Mouse (Mus musculus) mouse embryonic stem cell (cell line): Measurements from ENCODE around the gene Mfsd2a.

Experiments used
- in situ Hi-C, 2 experiments: fragments of 300-500 bp; cut with MboI; formaldehyde crosslinking; loops; 1 replicate in 1 of 2; 3 replicates in 1 of 2; pipeline ENCODE4 v1.14.3; 2019 to 2020; ENCODE audit warnings: low sequenced_read_pairs in 2 of 2, low pct_unique_long_range_greater_than_20kb in 1 of 2, mixed read lengths in 1 of 2; ENCODE audit not compliant: unreplicated experiment in 1 of 2

The Mfsd2a gene

GRCm38 (mm10) chr4:122949096-122949495, 11.9 kb downstream of the Mfsd2a start:
- in situ Hi-C loops = no loop called here

DNA sequence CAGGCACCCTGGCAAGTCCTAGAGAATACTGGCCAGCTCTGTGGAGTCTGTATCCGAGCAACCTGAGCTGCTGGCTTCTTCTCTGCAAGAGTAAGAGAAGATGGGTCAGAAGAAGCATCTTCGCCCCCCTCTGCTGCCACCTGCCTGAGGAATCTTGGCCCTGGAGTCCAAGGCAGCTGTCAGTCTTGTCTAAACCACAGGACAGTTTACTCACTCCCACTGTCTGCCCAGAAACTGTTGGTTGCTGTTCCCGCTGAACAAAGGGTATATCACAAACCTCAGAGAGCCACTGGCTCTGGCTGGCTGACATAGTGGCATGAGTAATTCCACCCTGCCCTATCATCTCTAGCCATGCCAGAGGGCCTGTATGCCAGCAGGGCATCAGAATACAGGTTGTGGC, 13.8 kb downstream of the Mfsd2a start:
- in situ Hi-C loops = no loop called here

GRCm38 (mm10) chr4:122944408-122944807, 16.6 kb downstream of the Mfsd2a start:
- in situ Hi-C loops = no loop called here

GRCm38 (mm10) chr4:122939048-122939796, 21.8 kb downstream of the Mfsd2a start:
- in situ Hi-C loops = no loop called here

DNA sequence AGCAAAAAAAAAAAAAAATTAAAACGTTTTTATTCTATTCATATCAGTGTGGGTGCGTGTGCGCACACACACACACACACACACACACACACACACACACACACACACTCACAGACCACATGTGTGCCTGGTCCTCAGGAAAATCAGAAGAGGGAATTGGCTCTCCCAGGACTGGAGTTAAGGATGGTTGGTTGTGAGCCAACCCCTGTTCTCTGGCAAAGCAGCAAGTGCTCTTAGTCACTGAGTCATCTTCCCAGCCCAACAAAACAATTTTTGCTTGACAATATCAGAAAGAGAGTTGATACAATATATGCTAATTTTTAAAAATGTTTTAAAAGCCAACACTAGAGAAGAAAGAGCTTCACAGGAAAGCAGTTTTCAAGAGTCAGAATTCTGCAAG, 23.5 kb downstream of the Mfsd2a start:
- in situ Hi-C loops = no loop called here

GRCm38 (mm10) chr4:122935466-122936099, 25.4 kb downstream of the Mfsd2a start:
- in situ Hi-C loops = no loop called here

DNA sequence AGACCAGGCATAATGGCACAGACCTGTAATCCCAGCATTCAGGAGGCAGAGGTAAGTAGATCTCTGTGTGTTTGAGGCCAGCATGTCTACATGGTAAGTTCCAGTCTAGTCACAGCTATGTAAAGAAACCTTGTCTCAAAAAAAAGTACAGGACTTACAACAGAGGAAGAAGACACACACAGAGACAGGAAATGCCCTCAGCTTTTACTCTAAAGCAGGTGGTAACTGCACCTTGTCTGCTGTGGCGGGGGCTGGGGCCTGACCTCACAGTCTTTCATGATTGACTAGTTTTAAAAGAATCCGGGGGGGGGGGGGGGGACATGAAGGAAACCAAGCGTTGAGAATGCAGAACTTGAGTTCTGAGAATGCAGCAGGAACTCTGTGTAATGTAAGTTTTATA, 27.1 kb downstream of the Mfsd2a start:
- in situ Hi-C loops = no loop called here

GRCm38 (mm10) chr4:122933051-122933591, 27.9 kb downstream of the Mfsd2a start:
- in situ Hi-C loops = no loop called here

DNA sequence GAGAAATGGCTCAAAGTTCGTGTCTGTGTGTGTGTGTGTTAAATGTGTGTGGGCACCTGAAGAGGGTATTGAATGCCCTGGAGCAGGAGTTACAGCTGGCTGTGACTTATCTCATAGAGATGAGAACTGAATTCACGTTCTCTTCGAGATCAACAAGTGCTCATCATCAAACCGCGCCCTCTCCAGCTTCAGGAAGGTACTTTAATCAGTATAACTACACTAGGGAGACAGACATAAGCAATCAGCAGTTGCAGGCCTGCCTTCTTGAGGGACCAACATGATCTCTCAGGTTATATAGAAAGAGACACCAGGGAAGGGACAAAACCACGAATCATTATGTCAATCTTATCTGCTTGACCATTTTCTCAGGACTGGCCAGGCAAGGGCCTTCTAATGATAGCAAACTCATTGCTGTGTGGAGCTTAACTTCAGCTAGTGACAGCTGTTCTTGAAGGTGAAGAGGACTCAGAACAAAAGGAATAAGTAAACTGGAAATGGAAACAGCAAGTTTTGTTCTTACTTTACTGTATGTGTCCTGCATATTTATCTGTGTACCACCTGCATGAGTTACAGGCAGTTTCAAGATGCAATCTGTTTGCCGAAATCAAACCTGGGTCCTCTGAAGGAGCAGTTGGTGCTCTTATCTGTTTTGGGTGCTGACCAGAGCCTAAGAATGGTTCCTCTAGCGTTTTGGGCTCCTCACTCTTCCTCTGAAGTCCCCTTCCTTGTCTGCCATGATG, 28.6 kb downstream of the Mfsd2a start:
- in situ Hi-C loops = no loop called here

GRCm38 (mm10) chr4:122930939-122931590, 29.9 kb downstream of the Mfsd2a start:
- in situ Hi-C loops = no loop called here

- in situ Hi-C loops = no loop called here
Observed at GRCm38 (mm10) chr4:122923392-122924344, 37.3 kb downstream of the Mfsd2a start.

DNA sequence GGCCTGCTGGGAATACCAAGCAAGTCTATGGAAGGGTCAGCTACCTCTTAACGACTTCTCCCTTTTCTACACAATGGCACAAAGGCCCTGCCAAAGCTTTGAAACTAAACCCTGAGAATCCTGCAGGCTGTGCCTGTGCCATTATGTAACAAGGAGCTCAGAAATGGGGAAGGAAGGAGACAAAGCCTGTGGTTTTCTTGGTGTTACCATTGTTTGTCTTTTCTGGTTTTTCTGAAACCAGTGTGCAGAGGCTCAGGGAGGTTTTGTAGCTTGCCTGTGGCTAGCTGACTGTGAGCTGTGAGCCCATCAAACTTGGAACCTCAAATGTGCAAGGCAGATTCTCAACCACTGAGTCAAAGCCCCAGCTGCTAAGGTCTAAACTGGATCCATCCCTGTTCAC, 38.1 kb downstream of the Mfsd2a start:
- in situ Hi-C loops = no loop called here

- in situ Hi-C loops = loop anchor here (10.0 kb wide), 1 partner anchor 169 kb away; no protein-coding TSS in a partner anchor
Observed at GRCm38 (mm10) chr4:122915985-122916384, 45.0 kb downstream of the Mfsd2a start.

GRCm38 (mm10) chr4:122914186-122914585, 46.8 kb downstream of the Mfsd2a start:
- in situ Hi-C loops = loop anchor here (10.0 kb wide), 1 partner anchor 171 kb away; no protein-coding TSS in a partner anchor

DNA sequence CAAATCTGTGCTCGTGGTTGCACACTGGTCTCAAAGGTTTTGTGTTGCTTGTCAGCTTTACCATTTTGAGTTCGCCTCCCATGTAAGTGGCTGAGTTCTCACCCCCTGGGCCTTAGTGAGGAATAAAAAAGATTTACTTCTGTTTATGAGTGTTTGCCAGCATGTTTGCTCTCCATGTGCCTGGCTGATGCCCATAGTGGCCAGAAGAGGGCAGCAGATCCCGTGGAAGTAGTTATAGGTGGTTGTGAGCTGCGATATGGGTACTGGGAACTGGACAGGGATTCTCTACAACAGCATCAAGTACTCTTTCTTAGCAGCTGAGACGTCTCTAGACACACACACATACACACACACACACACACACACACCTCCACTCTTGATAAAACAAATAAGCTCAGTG, 48.4 kb downstream of the Mfsd2a start:
- in situ Hi-C loops = loop anchor here (10.0 kb wide), 1 partner anchor 172 kb away; no protein-coding TSS in a partner anchor

- in situ Hi-C loops = loop anchor here (10.0 kb wide), 1 partner anchor 174 kb away; no protein-coding TSS in a partner anchor
Observed at GRCm38 (mm10) chr4:122910577-122910976, 50.4 kb downstream of the Mfsd2a start.

- in situ Hi-C loops = loop anchor here (10.0 kb wide), 2 partner anchors 105 to 175 kb away; no protein-coding TSS in a partner anchor
Observed at GRCm38 (mm10) chr4:122909572-122910189, 51.3 kb downstream of the Mfsd2a start.
